Mouse (Mus musculus) CH12.LX (cell line): ENCODE data around the gene Prn.

Experiments used
- RAD21 ChIP-seq: IDR thresholded peaks from 2 replicates; pipeline ENCODE4 v1.6.1; 2011; ENCODE audit warnings: low read depth, mild to moderate bottlenecking, low read length, improper control_type of control experiment, moderate library complexity
- UBTF ChIP-seq: IDR thresholded peaks from 2 replicates; pipeline ENCODE4 v1.6.1; 2012; ENCODE audit warnings: low read depth, mild to moderate bottlenecking, inconsistent platforms, low read length, improper control_type of control experiment, moderate library complexity
- USF1 ChIP-seq: IDR thresholded peaks from 2 replicates; pipeline ENCODE4 v1.6.1; 2014; ENCODE audit warnings: low read depth, mild to moderate bottlenecking, inconsistent platforms, low read length, improper control_type of control experiment
- ZMIZ1 ChIP-seq: IDR thresholded peaks from 2 replicates; pipeline ENCODE4 v1.6.1; 2012; ENCODE audit warnings: low read depth, mild to moderate bottlenecking, inconsistent platforms, low read length, improper control_type of control experiment

- no peak for TF ChIP-seq USF1
- no peak for TF ChIP-seq ZMIZ1
- TF ChIP-seq RAD21 = no peak
- TF ChIP-seq UBTF = no peak
These were observed 34.6 kb downstream of the Prn start for GRCm38 (mm10) chr2:131944370-131944769.
